Mouse (Mus musculus): ENCODE data around the gene Disp1. TPM values are rescaled to one million over a fixed set of nuclear protein-coding genes. Genes with fewer than 3 reads are reported as not detected.

Disp1 gene
- polyA plus RNA-seq (2021; fragmentation: Nextera tagmentation), result 3.9 and 5.1 TPM in 2 replicates
- long read RNA-seq, experiment 1, partial matches to known transcripts, result 0 of 1 reads
- long read RNA-seq, experiment 1, other reads (novel, unspliced or antisense), result 1 of 1 reads
- long read RNA-seq, experiment 2, full-length matches to known transcripts, result 8 of 20 reads
- long read RNA-seq, experiment 2, partial matches to known transcripts, result 4 of 20 reads
- long read RNA-seq, experiment 2, other reads (novel, unspliced or antisense), result 8 of 20 reads

GRCm38 (mm10) chr1:183220796-183221718, at the start of gene Disp1:
Gene Disp1, minus strand, starts transcription at chr1:183221522.

Small RNA genes lying within 50 kb of the gene (microRNA-seq; reads per million reads assigned to microRNA genes)
- not detected for gene Gm24975

Other genes starting within 250 kb of the Disp1 start
- 6.5 and 7.4 TPM in 2 replicates for gene Aida, start 75.1 kb upstream of the Disp1 start, polyA plus RNA-seq (2021; fragmentation: Nextera tagmentation)
- gene Brox, start 75.7 kb upstream of the Disp1 start, polyA plus RNA-seq (2021; fragmentation: Nextera tagmentation), result 27.9 and 29.7 TPM in 2 replicates
- gene Mia3, start 148.0 kb upstream of the Disp1 start, polyA plus RNA-seq (2021; fragmentation: Nextera tagmentation), result 45.4 and 50.5 TPM in 2 replicates
- 8.3 and 8.6 TPM in 2 replicates for gene Taf1a, start 167.5 kb upstream of the Disp1 start, polyA plus RNA-seq (2021; fragmentation: Nextera tagmentation)
- gene Hhipl2, start 196.7 kb upstream of the Disp1 start, polyA plus RNA-seq (2021; fragmentation: Nextera tagmentation), result not detected in 2 replicates